Mouse (Mus musculus): ENCODE results near the gene Msi1.

The Msi1 gene

DNA sequence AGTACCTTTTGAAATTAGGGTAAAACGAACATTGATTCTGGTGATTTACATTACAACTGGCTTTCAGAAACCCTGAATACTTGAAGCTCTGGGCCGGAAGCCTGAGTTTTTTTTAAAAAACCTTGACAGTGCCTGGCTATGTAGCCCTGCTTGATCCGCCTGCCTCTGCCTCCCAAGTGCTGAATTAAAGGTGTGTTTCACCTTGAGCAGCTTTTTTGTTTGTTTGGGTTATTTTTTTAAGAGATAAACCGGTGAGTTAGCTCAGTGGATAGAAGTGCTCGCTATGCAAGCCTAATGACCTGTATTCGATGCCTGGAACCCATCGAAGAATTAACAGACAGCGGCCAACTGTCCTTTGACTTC lies 61.2 kb downstream of the Msi1 start:
- peak; percentile 91 for DNase-seq

DNA sequence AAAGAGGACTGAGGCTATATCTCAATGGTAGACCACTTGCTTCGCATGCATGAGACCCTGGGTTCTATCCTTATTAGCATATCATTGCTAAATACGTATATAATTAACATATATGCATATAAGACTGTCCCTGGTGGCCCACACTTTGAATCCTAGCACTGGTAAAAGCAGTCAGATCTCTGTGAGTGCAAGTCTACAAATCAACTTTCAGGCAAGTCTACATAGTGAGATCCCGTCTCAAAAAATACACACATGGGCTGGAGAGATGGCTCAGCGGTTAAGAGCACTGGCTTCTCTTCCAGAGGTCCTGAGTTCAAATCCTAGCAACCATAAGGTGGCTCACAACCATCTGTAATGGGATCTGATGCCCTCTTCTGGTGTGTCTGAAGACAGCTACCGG lies 61.7 kb downstream of the Msi1 start:
- DNase-seq, result peak; percentile 90

DNA sequence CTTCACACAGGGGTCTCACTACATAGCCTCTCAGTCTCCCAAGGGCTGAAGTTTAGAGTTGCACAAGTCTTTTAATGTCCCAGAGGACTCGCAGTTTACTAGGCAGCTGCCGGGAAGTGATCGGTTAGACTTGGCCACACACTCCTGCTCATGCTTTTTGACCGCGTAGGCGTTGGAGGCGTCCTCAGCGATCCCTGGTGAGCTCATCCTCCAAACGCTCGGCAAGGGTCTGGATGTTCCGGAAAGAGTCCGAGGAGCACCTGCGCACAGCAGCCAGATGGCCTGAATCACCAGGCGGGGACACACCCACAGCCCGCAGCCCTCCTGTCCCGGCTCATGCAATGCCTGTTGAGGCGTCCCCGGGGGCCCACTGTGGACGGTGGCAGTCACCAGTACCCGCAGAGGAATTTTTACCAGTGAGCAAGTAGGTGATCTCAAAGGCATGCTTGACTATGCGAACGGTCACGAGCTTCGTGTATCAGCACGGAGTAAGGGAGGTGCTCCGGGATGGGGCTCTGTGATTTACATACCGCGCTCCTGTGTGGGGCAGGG lies 62.4 kb downstream of the Msi1 start:
- DNase-seq, result peak; percentile 99

DNA sequence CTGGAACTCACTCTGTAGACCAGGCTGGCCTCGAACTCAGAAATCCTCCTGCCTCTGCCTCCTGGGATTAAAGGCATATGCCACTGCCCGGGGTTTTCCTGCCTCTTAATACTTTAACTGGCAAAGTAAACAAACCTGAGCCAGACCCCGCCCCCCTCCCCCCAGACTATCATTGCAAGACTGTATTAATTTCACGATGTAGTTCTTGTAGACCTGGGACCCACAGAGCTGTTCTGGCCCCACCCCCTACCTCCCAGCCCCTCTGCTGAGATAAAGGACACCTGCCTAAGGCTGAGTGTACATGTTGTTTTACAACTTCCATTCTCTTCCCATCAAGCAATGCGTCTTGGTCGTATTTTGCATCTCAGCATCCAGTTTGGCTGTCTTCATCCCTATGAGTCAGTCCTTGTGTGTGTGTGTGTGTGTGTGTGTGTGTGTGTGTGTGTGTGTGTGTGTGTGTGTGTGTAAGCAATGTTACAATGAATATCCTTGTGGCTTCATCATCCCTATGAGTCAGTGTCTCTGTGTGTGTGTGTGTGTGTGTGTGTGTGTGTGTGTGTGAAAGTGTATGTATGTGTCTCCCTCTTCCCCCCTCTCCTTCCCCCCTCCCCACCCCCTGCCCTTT lies 63.4 kb downstream of the Msi1 start:
- DNase-seq, result peak; percentile 94

DNA sequence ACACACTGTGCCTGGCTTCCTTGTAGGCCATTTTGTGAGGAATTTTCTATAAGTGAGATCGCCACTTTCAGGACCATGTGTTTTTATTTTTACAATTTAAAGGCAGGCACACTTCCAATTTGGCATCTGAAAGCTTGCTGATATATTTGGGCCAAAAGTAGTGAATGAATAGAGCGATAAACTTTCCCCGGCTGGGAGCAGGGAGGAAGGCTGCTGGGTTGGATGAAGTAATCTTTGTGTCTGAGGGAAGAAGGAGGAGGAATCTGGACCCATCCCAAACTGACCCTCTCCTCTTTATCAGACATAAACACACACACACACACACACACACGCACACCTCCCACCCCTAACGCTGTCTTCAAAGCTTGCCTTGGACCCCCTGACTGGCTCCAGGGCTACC lies 64.0 kb downstream of the Msi1 start:
- DNase-seq, result peak; percentile 74

DNA sequence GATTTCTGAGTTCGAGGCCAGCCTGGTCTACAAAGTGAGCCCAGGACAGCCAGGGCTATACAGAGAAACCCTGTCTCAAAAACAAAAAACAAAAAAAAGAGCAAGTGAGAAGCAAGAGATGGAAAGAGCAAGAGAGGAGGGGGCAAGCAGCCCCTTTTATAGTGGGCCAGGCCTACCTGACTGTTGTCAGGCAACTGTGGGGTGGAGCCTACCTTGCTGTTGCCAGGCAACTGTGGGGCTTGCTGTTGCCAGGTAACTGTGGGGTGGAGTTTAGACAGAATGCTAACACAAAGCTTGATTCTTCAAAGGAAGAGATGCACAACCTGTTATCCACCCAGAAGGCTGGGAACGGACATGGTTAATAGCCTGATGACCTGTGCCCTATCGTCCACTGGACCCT lies 66.2 kb downstream of the Msi1 start:
- peak; percentile 89 for DNase-seq

DNA sequence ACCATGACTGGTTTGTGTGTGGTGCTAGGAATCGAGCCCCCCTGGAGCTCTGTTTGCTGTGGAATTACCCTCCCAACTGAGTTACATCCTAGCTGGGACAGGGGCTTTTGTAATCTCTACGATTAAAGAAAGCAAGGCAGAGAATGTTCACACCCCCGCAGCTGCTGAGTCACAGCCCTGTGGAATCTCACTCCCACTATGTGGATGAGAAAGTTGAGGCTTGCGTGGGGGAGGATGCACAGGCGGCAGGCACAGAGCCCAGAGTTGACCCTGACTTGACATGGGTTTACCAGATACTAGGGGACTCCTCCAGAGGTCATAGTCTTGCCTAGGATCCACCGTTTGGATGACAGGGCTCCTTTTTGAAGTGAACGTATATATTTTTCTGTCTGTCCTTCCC lies 67.6 kb downstream of the Msi1 start:
- peak; percentile 88 for DNase-seq

DNA sequence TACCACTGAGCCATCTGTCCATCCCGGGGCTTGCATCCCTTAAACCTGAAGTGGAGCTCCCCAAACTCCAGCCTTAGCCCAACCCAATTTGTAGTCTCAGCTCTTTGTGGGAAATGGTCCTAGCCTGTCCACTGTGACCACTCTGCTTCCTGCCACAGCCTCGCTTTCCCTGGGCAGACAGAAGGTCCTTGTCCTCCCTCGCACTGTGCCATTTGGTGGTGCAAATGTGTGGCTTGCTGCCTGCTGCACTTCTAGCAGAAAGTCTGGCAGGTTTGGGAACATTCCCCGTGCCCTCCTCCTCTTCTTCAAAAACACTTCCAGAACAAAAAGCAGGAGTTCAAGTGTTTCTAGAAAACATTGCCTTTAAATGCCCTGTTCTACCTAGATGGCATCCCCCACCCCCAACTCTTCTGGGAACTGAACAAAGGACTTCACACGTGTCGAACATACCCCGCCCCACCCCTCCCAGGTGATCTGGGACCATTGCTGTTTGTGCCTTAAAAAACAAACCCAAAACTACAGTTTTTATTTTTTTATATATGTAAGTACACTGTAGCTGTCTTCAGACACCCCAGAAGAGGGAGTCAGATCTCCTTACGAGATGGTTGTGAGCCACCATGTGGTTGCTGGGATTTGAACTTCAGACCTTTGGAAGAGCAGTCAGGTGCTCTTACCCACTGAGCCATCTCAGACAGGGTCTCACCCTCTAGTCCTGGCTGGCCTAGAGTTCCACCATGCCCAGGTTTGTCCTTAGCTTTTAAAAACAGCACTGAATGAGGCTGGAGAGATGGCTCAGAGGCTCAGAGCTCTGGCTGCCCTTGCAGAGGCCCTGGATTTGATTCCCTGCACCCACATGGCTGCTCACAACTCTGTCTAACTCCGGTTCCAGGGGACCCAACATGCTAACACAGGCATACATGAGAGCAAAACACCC lies 69.2 kb downstream of the Msi1 start:
- peak; percentile 80 for DNase-seq

DNA sequence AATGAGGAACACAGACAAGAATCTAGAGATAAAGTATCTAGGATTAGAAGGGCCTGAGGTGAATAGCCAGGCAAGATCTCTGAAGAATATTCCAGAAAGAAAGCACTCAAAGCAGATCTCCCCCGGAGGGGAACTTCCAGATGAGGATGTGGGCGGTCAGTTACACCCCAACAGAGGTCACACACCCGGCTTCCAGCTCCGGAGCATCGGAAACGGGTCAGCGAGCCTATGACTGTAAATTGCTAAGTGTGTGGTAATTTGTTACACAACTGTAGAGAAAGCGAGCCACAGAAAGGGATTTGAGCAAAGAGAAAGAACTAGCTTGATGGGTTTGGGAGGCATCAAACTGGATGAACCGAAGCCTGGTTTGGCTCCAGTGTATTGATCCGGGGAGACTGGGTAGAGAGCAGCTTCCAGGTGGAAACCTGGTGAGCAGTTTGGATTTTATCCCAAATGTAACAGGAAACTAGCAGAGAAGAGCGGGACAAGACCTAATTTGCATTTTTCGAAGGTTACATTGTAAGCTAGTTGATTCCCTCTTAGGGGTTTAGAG lies 71.1 kb downstream of the Msi1 start:
- DNase-seq, result peak; percentile 98

DNA sequence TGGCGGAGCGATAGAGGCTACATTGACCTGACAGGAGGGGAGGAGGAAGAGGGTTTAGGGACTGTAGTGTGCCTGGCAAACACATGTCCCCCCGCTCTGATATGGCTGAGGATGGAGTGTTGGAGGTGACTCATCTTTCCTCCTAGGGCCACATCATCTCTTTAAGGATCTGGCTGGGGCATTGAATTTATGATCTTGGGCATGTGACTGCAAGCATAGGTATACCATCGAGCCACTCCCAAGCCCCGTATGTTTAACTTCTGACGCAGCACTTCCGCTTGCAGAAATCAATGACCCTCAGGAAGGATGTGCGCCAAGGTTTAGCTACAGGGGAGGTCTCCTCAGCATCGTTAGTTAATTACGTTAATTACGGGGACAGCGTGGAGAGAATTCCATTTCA lies 73.6 kb downstream of the Msi1 start:
- no peak for DNase-seq
